Mouse (Mus musculus) left cerebral cortex, adult 11 months (tissue): ENCODE data around the gene Gfer.

Source experiments
- DNase-seq: peaks from one replicate; pipeline ENCODE4 v3.0.0; 2022; ENCODE audit warnings: low spot score

Gfer gene

GRCm38 (mm10) chr17:24647493-24647892, 48.5 kb downstream of the Gfer start:
- no peak for DNase-seq

- no peak for DNase-seq
These were observed 49.6 kb downstream of the Gfer start for GRCm38 (mm10) chr17:24646381-24646780.

- DNase-seq = no peak
These were observed 50.0 kb downstream of the Gfer start for GRCm38 (mm10) chr17:24645916-24646315.

- DNase-seq = no peak
These were observed 50.9 kb downstream of the Gfer start for GRCm38 (mm10) chr17:24644875-24645721.

GRCm38 (mm10) chr17:24644030-24644715, 51.8 kb downstream of the Gfer start:
- DNase-seq = no peak
